Mouse (Mus musculus) embryonic fibroblast, embryonic 13.5 days (primary cell): ENCODE data around the gene Dock4.

Experiments
- CTCF ChIP-seq: IDR thresholded peaks from 2 replicates; pipeline ENCODE4 v1.5.1; 2011; ENCODE audit warnings: mild to moderate bottlenecking, control low read depth, low read length, moderate library complexity, borderline replicate concordance; ENCODE audit not compliant: insufficient read depth
- POLR2A ChIP-seq: IDR thresholded peaks from 2 replicates; pipeline ENCODE4 v1.6.1; 2011; ENCODE audit warnings: low read depth, mild to moderate bottlenecking, control low read depth, low read length, moderate library complexity

- no peak for TF ChIP-seq POLR2A
- no peak for TF ChIP-seq CTCF
Observed at GRCm38 (mm10) chr12:40707108-40707507, 261.4 kb downstream of the Dock4 start.
